Mouse (Mus musculus): Measurements from ENCODE around the gene Trip6. TPM values are rescaled to one million over a fixed set of nuclear protein-coding genes. Genes with fewer than 3 reads are reported as not detected.
A peak's percentile ranks its signal among the peaks of the same experiment; 100 is the strongest.

The Trip6 gene
- polyA plus RNA-seq, 1 experiment from 2014 or later: 46.4 TPM

- H3K4me3 ChIP-seq (ENCODE audit: low read depth, low read length): peak overlapping the region; percentile 96
- H3K27ac ChIP-seq (replicated peaks): peak overlapping the region; percentile 93
- H3K36me3 ChIP-seq (ENCODE audit: control insufficient read depth, insufficient read depth, low read length): peaks cover 23% of the 10 kb centered on the region
- H3K4me2 ChIP-seq (replicated peaks; ENCODE audit: low read depth): peak overlapping the region; percentile 64
- WGBS: 7% methylated on average over 12 of the region's 12 CpGs
- no peaks in the 10 kb centered on the region; the same call in none of the 2 replicates for H3K4me1 ChIP-seq (replicated peaks; ENCODE audit: control insufficient read depth, insufficient read depth)
- TF ChIP-seq CTCF (IDR thresholded peaks at IDR 0.05; ENCODE audit: low read depth) (no peak), EP300 (optimal IDR thresholded peaks at IDR 0.05) (no peak)
- H3K27me3 ChIP-seq (ENCODE audit: control insufficient read depth, insufficient read depth, low read length): no peaks in the 10 kb centered on the region
- no peak for DNase-seq (ENCODE audit: low spot score)
- H3K9ac ChIP-seq (ENCODE audit: low read length): peak overlapping the region; percentile 98
- no peak for ATAC-seq (ENCODE audit: low FRiP score, low TSS enrichment)
- no peaks in the 10 kb centered on the region for H3K9me3 ChIP-seq (ENCODE audit: control insufficient read depth, low read length)
Observed at GRCm38 (mm10) chr5:137306439-137307005, 7.7 kb downstream of the Trip6 start.

GRCm38 (mm10) chr5:137305822-137306221 lies 8.4 kb downstream of the Trip6 start:
- Histone ChIP-seq H3K27me3 (ENCODE audit: control insufficient read depth, insufficient read depth, low read length) (no peaks in the 10 kb centered on the region), H3K9me3 (ENCODE audit: control insufficient read depth, low read length) (no peaks in the 10 kb centered on the region), H3K4me2 (replicated peaks; ENCODE audit: low read depth) (peak overlapping the region; percentile 64), H3K4me1 (replicated peaks; ENCODE audit: control insufficient read depth, insufficient read depth) (no peaks in the 10 kb centered on the region; the same call in none of the 2 replicates), H3K9ac (ENCODE audit: low read length) (peak overlapping the region; percentile 1; the same call in 1 of the 2 replicates), H3K27ac (replicated peaks) (no peak overlapping the region), H3K36me3 (ENCODE audit: control insufficient read depth, insufficient read depth, low read length) (peaks cover 23% of the 10 kb centered on the region), H3K4me3 (ENCODE audit: low read depth, low read length) (peak overlapping the region; percentile 96; the same call in 1 of the 2 replicates)
- no peak for ATAC-seq (ENCODE audit: low FRiP score, low TSS enrichment)
- DNase-seq (ENCODE audit: low spot score): no peak
- 52% methylated on average over 3 of the region's 3 CpGs for WGBS
- TF ChIP-seq CTCF (IDR thresholded peaks at IDR 0.05; ENCODE audit: low read depth) (no peak), EP300 (optimal IDR thresholded peaks at IDR 0.05) (no peak)

GRCm38 (mm10) chr5:137304816-137305215 lies 9.4 kb downstream of the Trip6 start:
- no peaks in the 10 kb centered on the region for H3K27me3 ChIP-seq (ENCODE audit: control insufficient read depth, insufficient read depth, low read length)
- H3K4me3 ChIP-seq (ENCODE audit: low read depth, low read length): no peak overlapping the region
- DNase-seq (ENCODE audit: low spot score) (no peak), ATAC-seq (ENCODE audit: low FRiP score, low TSS enrichment) (no peak)
- no peaks in the 10 kb centered on the region for H3K9me3 ChIP-seq (ENCODE audit: control insufficient read depth, low read length)
- H3K9ac ChIP-seq (ENCODE audit: low read length): peak overlapping the region; percentile 13; the same call in 1 of the 2 replicates
- 44% methylated on average over 4 of the region's 4 CpGs for WGBS
- H3K4me1 ChIP-seq (replicated peaks; ENCODE audit: control insufficient read depth, insufficient read depth): no peaks in the 10 kb centered on the region; the same call in none of the 2 replicates
- no peak for TF ChIP-seq CTCF (IDR thresholded peaks at IDR 0.05; ENCODE audit: low read depth)
- no peak for TF ChIP-seq EP300 (optimal IDR thresholded peaks at IDR 0.05)
- H3K36me3 ChIP-seq (ENCODE audit: control insufficient read depth, insufficient read depth, low read length): peaks cover 24% of the 10 kb centered on the region
- H3K4me2 ChIP-seq (replicated peaks; ENCODE audit: low read depth): no peak overlapping the region
- no peak overlapping the region for H3K27ac ChIP-seq (replicated peaks)

GRCm38 (mm10) chr5:137304165-137304564 lies 10.0 kb downstream of the Trip6 start:
- H3K4me3 ChIP-seq (ENCODE audit: low read depth, low read length): no peak overlapping the region
- TF ChIP-seq CTCF (IDR thresholded peaks at IDR 0.05; ENCODE audit: low read depth) (no peak), EP300 (optimal IDR thresholded peaks at IDR 0.05) (no peak)
- peaks cover 26% of the 10 kb centered on the region for H3K36me3 ChIP-seq (ENCODE audit: control insufficient read depth, insufficient read depth, low read length)
- ATAC-seq (ENCODE audit: low FRiP score, low TSS enrichment) (no peak), DNase-seq (ENCODE audit: low spot score) (no peak)
- H3K27me3 ChIP-seq (ENCODE audit: control insufficient read depth, insufficient read depth, low read length): no peaks in the 10 kb centered on the region
- H3K4me2 ChIP-seq (replicated peaks; ENCODE audit: low read depth): no peak overlapping the region
- peak overlapping the region; percentile 13; the same call in 1 of the 2 replicates for H3K9ac ChIP-seq (ENCODE audit: low read length)
- H3K27ac ChIP-seq (replicated peaks): no peak overlapping the region
- no peaks in the 10 kb centered on the region for H3K9me3 ChIP-seq (ENCODE audit: control insufficient read depth, low read length)
- 46% methylated on average over 3 of the region's 3 CpGs for WGBS
- no peaks in the 10 kb centered on the region; the same call in none of the 2 replicates for H3K4me1 ChIP-seq (replicated peaks; ENCODE audit: control insufficient read depth, insufficient read depth)

GRCm38 (mm10) chr5:137303609-137304008 lies 10.6 kb downstream of the Trip6 start:
- Histone ChIP-seq H3K4me1 (replicated peaks; ENCODE audit: control insufficient read depth, insufficient read depth) (no peaks in the 10 kb centered on the region; the same call in none of the 2 replicates), H3K4me3 (ENCODE audit: low read depth, low read length) (no peak overlapping the region), H3K9me3 (ENCODE audit: control insufficient read depth, low read length) (no peaks in the 10 kb centered on the region), H3K27ac (replicated peaks) (no peak overlapping the region), H3K27me3 (ENCODE audit: control insufficient read depth, insufficient read depth, low read length) (no peaks in the 10 kb centered on the region), H3K4me2 (replicated peaks; ENCODE audit: low read depth) (no peak overlapping the region), H3K36me3 (ENCODE audit: control insufficient read depth, insufficient read depth, low read length) (peaks cover 26% of the 10 kb centered on the region), H3K9ac (ENCODE audit: low read length) (no peak overlapping the region)
- TF ChIP-seq CTCF (IDR thresholded peaks at IDR 0.05; ENCODE audit: low read depth) (no peak), EP300 (optimal IDR thresholded peaks at IDR 0.05) (no peak)
- DNase-seq (ENCODE audit: low spot score) (no peak), ATAC-seq (ENCODE audit: low FRiP score, low TSS enrichment) (no peak)
- WGBS: 72% methylated on average over 4 of the region's 4 CpGs

GRCm38 (mm10) chr5:137301253-137301652 lies 13.0 kb downstream of the Trip6 start:
- Histone ChIP-seq H3K9ac (ENCODE audit: low read length) (no peak overlapping the region), H3K9me3 (ENCODE audit: control insufficient read depth, low read length) (no peaks in the 10 kb centered on the region), H3K27ac (replicated peaks) (no peak overlapping the region), H3K27me3 (ENCODE audit: control insufficient read depth, insufficient read depth, low read length) (no peaks in the 10 kb centered on the region), H3K4me2 (replicated peaks; ENCODE audit: low read depth) (no peak overlapping the region), H3K4me1 (replicated peaks; ENCODE audit: control insufficient read depth, insufficient read depth) (no peaks in the 10 kb centered on the region; the same call in 1 of the 2 replicates), H3K36me3 (ENCODE audit: control insufficient read depth, insufficient read depth, low read length) (peaks cover 43% of the 10 kb centered on the region), H3K4me3 (ENCODE audit: low read depth, low read length) (no peak overlapping the region)
- DNase-seq (ENCODE audit: low spot score) (peak; percentile 85), ATAC-seq (ENCODE audit: low FRiP score, low TSS enrichment) (peak; percentile 35)
- 64% methylated on average over 21 of the region's 21 CpGs for WGBS
- TF ChIP-seq CTCF (IDR thresholded peaks at IDR 0.05; ENCODE audit: low read depth) (no peak), EP300 (optimal IDR thresholded peaks at IDR 0.05) (no peak)

Data from stomach, postnatal 0 days (tissue).